Mouse (Mus musculus): ENCODE results near the gene Nuak1. TPM values are rescaled to one million over a fixed set of nuclear protein-coding genes. Genes with fewer than 3 reads are reported as not detected.

The Nuak1 gene
- polyA plus RNA-seq, 1 experiment from 2014 or later: 4.9 TPM

DNA sequence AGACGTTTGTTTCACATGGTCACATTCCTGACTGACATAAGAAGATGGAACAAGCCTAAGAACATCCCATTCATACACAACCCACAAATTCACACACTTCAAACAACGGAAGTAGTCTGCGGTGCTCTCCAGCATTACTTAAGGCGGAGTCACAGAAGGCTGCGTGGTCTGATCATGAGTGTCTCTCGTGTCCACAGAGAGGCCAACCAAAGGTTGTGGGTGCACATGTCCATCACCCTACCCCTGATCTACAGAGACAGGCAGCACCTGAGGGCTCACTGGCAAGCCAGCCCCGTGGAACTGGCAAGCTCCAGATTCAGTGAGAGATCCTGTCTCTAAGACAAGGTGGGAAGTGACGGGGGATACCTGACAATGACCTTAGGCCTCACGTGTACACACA, 47.0 kb downstream of the Nuak1 start:
- Histone ChIP-seq H3K27me3 (ENCODE audit: control insufficient read depth, insufficient read depth, low read length) (no peaks in the 10 kb centered on the region), H3K4me3 (ENCODE audit: low read depth, low read length) (no peak overlapping the region), H3K4me2 (ENCODE audit: low read depth, low read length) (no peak overlapping the region), H3K9me3 (ENCODE audit: control insufficient read depth, low read length) (no peaks in the 10 kb centered on the region), H3K27ac (ENCODE audit: low read depth, low read length) (no peak overlapping the region), H3K9ac (replicated peaks; ENCODE audit: low read depth, low read length) (no peak overlapping the region), H3K36me3 (ENCODE audit: control insufficient read depth, insufficient read depth, low read length) (no peaks in the 10 kb centered on the region), H3K4me1 (ENCODE audit: control insufficient read depth, insufficient read depth, low read length) (peaks cover 14% of the 10 kb centered on the region)
- ATAC-seq (ENCODE audit: low read depth): no peak
- WGBS: 78% methylated on average over 9 of the region's 9 CpGs

DNA sequence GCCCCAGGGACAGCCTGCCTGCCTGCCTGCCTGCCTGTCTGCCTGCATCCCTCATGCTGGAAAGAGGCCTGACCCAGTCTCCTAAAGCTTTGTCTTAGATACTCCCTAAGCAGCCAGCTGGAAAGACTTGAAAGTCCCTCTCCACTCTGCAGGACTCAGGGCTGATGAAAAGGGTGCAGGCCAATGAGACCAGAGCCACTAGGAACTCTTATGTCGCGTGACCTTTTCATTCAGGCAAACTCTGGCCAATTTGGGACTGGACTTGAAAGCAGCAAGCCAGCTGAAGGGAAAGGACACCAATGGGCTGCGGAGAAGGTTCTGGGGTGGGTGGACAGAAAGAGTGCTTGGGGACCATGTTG, 47.7 kb downstream of the Nuak1 start:
- no peak for ATAC-seq (ENCODE audit: low read depth)
- peaks cover 21% of the 10 kb centered on the region for H3K4me1 ChIP-seq (ENCODE audit: control insufficient read depth, insufficient read depth, low read length)

DNA sequence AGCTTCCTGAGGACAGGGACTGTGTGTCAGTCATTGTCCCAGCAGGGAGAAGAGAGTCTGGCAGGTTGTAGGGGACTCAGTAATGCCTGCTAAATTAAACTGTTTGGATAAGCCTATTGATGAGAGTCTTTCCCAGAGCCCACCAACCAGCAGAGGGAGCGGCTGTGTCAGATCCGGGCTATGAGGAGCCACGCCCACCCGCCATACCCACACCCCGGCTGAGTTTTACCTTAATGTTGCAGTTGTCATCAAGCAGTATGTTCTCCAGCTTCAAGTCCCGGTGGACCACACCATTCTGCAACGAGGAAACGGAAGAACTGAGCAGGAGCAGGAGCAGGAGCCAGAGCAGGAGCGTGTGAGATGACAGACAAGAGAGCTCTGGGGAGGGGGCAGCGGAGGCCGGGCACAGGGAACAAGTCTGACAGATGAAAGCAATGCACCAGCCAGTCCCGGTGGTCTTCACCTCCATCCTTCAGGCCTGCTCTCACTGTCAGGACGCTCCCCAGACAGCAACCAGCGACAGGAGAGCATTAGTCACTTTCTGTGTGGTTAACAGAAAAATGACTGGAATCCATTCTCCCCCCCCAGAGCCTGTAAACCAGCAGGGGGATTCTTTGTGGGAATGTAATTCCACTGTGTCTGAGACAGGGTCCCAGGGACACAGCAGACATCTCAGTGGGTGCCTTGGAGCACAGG, 48.2 kb downstream of the Nuak1 start:
- Histone ChIP-seq H3K9me3 (ENCODE audit: control insufficient read depth, low read length) (no peaks in the 10 kb centered on the region), H3K4me1 (ENCODE audit: control insufficient read depth, insufficient read depth, low read length) (peaks cover 26% of the 10 kb centered on the region), H3K4me2 (ENCODE audit: low read depth, low read length) (no peak overlapping the region), H3K27ac (ENCODE audit: low read depth, low read length) (0 out of 2 replicates have a peak overlapping the region, but pooled peaks have one; percentile 39), H3K4me3 (ENCODE audit: low read depth, low read length) (no peak overlapping the region), H3K9ac (replicated peaks; ENCODE audit: low read depth, low read length) (no peak overlapping the region), H3K27me3 (ENCODE audit: control insufficient read depth, insufficient read depth, low read length) (no peaks in the 10 kb centered on the region), H3K36me3 (ENCODE audit: control insufficient read depth, insufficient read depth, low read length) (no peaks in the 10 kb centered on the region)
- WGBS: 20% methylated on average over 14 of the region's 14 CpGs
- ATAC-seq (ENCODE audit: low read depth): peak; percentile 16; the same call in 1 of the 2 replicates

More for the DNA sequence above, 47.7 kb downstream of the Nuak1 start:
- Histone ChIP-seq H3K4me3 (ENCODE audit: low read depth, low read length) (no peak overlapping the region), H3K27me3 (ENCODE audit: control insufficient read depth, insufficient read depth, low read length) (no peaks in the 10 kb centered on the region), H3K36me3 (ENCODE audit: control insufficient read depth, insufficient read depth, low read length) (no peaks in the 10 kb centered on the region), H3K27ac (ENCODE audit: low read depth, low read length) (0 out of 2 replicates have a peak overlapping the region, but pooled peaks have one; percentile 39), H3K9me3 (ENCODE audit: control insufficient read depth, low read length) (no peaks in the 10 kb centered on the region), H3K4me2 (ENCODE audit: low read depth, low read length) (no peak overlapping the region), H3K9ac (replicated peaks; ENCODE audit: low read depth, low read length) (no peak overlapping the region)
- WGBS: 58% methylated on average over 3 of the region's 3 CpGs

DNA sequence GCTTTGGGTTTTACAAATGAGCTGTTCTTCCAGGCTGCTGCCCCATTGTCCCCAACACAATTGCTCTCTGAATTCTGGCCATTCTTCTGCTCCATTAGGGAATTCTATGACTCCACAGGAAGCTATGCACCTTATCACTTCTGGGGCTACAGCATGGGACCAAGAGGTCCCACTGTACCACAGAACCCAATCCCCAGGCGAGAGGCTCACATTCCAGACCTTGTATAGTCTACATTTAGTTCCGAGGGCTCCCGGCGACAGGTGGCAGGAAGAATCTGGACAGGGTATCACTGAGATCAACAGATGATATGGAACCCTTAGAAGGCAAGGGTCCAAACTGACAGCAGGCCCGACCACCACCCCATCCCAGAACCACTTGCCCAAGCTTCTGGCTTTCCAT, 50.7 kb downstream of the Nuak1 start:
- Histone ChIP-seq H3K4me1 (ENCODE audit: control insufficient read depth, insufficient read depth, low read length) (peaks cover 32% of the 10 kb centered on the region), H3K9ac (replicated peaks; ENCODE audit: low read depth, low read length) (no peak overlapping the region), H3K27me3 (ENCODE audit: control insufficient read depth, insufficient read depth, low read length) (no peaks in the 10 kb centered on the region), H3K4me3 (ENCODE audit: low read depth, low read length) (no peak overlapping the region), H3K9me3 (ENCODE audit: control insufficient read depth, low read length) (no peaks in the 10 kb centered on the region), H3K27ac (ENCODE audit: low read depth, low read length) (no peak overlapping the region), H3K36me3 (ENCODE audit: control insufficient read depth, insufficient read depth, low read length) (no peaks in the 10 kb centered on the region), H3K4me2 (ENCODE audit: low read depth, low read length) (no peak overlapping the region)
- no peak for ATAC-seq (ENCODE audit: low read depth)
- 60% methylated on average over 5 of the region's 5 CpGs for WGBS

DNA sequence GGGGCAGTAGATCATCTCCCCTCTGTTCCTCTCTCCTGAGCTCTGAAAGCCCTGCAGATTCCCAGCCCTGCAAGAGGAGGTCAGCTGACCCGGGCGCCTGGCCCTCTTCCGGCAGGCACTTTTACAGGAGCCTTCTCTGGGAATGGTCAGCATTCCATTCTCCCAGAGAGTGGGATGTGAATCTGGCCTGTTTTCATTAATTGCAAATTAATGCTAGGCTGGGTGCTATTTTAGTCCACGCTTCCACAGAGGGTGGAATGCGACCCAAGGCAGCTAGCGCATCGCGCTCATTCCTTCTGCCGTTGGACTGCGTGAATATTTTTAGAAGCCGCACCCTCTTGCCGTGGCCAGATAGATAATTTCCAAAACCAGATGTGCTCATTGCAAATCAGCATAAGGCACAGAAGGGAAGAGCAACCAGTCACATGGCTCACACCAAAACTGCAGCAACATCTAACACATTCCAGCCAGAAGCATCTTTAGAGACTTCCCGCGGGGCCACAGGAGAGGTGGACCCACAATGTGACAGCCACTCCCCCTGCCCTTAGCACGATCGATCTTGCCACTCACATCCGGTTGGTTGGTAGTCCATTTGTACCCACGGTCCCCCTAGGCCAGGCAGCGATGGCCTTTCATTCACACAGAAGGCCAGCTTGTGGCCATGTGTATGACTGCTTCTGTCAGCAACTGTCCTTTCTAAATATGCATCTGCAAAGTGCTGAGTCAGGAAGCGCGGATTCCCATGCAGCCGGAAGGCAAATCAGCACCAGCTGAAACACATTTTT, 51.8 kb downstream of the Nuak1 start:
- no peaks in the 10 kb centered on the region for H3K36me3 ChIP-seq (ENCODE audit: control insufficient read depth, insufficient read depth, low read length)
- H3K4me3 ChIP-seq (ENCODE audit: low read depth, low read length): no peak overlapping the region
- H3K27me3 ChIP-seq (ENCODE audit: control insufficient read depth, insufficient read depth, low read length): no peaks in the 10 kb centered on the region
- H3K9ac ChIP-seq (replicated peaks; ENCODE audit: low read depth, low read length): no peak overlapping the region
- 39% methylated on average over 22 of the region's 22 CpGs for WGBS
- peak overlapping the region; percentile 52 for H3K27ac ChIP-seq (ENCODE audit: low read depth, low read length)
- H3K4me2 ChIP-seq (ENCODE audit: low read depth, low read length): peak overlapping the region; percentile 8; the same call in 1 of the 2 replicates
- H3K9me3 ChIP-seq (ENCODE audit: control insufficient read depth, low read length): no peaks in the 10 kb centered on the region
- ATAC-seq (ENCODE audit: low read depth): 0 out of 2 replicates have a peak, but pooled peaks have one; percentile 15
- H3K4me1 ChIP-seq (ENCODE audit: control insufficient read depth, insufficient read depth, low read length): peaks cover 32% of the 10 kb centered on the region

DNA sequence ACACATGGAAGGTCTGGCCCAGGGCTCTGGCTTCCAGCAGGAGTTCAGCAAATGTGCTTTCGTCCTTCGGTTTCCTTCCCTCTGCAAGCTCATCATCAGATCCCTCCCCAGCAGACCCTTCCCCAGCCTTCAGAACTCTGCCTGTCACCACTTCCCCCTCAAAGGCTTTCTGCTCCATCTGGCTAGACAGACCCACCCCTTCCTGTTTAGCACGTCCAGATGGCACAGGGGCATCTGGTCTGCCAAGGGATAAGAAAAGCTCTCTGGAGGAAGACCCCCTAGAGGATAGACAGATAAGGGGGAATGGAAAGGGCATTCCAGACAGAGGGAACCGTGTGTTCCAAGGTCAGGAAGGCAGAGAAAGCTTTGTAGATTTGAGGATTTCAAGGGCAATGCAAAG, 53.1 kb downstream of the Nuak1 start:
- ATAC-seq (ENCODE audit: low read depth): no peak
- Histone ChIP-seq H3K4me2 (ENCODE audit: low read depth, low read length) (no peak overlapping the region), H3K9ac (replicated peaks; ENCODE audit: low read depth, low read length) (no peak overlapping the region), H3K4me3 (ENCODE audit: low read depth, low read length) (no peak overlapping the region), H3K27me3 (ENCODE audit: control insufficient read depth, insufficient read depth, low read length) (no peaks in the 10 kb centered on the region), H3K4me1 (ENCODE audit: control insufficient read depth, insufficient read depth, low read length) (peaks cover 30% of the 10 kb centered on the region), H3K9me3 (ENCODE audit: control insufficient read depth, low read length) (no peaks in the 10 kb centered on the region), H3K27ac (ENCODE audit: low read depth, low read length) (no peak overlapping the region), H3K36me3 (ENCODE audit: control insufficient read depth, insufficient read depth, low read length) (no peaks in the 10 kb centered on the region)
- 32% methylated on average over 4 of the region's 4 CpGs for WGBS

DNA sequence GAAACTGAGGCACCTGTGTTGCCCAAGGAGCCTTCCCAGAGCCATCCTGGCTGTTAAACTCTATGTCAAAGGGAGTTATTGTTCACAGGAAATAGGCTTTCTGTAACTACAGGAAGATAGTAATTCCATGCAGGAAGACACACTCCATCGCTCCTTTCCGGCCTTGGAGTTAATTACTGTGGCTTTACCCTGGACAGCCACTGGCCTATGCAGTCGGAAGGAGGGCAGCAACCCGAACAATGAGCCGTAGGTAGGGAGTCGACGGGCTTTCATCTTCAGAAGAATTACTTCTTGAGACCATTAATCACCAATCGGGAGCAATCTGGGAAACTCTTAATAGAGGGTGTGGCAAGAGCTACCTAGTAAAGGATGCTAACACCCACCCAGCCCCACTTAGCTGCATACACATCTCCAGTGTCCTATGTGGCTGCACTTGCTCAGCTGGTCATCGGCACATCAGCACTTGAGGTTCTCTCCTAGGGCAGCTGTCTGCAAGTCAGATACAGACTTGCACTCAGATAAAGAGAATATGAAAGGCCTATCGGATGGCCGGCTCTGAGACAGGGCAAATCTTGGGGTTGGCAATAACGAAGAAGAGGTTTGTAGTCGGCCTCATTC, 53.7 kb downstream of the Nuak1 start:
- ATAC-seq (ENCODE audit: low read depth): no peak
- no peaks in the 10 kb centered on the region for H3K27me3 ChIP-seq (ENCODE audit: control insufficient read depth, insufficient read depth, low read length)
- no peak overlapping the region for H3K4me2 ChIP-seq (ENCODE audit: low read depth, low read length)
- 43% methylated on average over 13 of the region's 13 CpGs for WGBS
- no peaks in the 10 kb centered on the region for H3K36me3 ChIP-seq (ENCODE audit: control insufficient read depth, insufficient read depth, low read length)
- H3K27ac ChIP-seq (ENCODE audit: low read depth, low read length): no peak overlapping the region
- peaks cover 28% of the 10 kb centered on the region for H3K4me1 ChIP-seq (ENCODE audit: control insufficient read depth, insufficient read depth, low read length)
- no peak overlapping the region for H3K4me3 ChIP-seq (ENCODE audit: low read depth, low read length)
- no peak overlapping the region for H3K9ac ChIP-seq (replicated peaks; ENCODE audit: low read depth, low read length)
- H3K9me3 ChIP-seq (ENCODE audit: control insufficient read depth, low read length): no peaks in the 10 kb centered on the region

DNA sequence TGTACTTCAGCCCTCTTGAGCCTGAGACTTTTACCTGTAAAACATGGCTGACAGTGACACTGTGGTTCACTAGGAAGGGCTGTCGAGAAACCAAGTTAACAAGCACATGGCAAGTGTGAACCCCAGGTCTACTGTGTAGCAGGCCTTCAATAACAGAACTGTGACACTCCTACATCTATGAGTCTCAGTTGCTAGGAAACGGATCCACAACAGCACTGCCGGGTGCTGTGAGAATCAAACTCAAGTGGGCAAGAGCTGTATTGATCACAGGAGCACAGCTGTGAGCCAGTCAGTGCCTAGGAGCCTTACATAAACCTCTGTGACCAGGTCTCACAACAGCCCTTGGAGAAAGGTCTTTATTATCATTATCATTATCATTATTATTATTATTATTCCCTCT, 54.2 kb downstream of the Nuak1 start:
- no peaks in the 10 kb centered on the region for H3K27me3 ChIP-seq (ENCODE audit: control insufficient read depth, insufficient read depth, low read length)
- no peak overlapping the region for H3K4me3 ChIP-seq (ENCODE audit: low read depth, low read length)
- H3K9me3 ChIP-seq (ENCODE audit: control insufficient read depth, low read length): no peaks in the 10 kb centered on the region
- H3K27ac ChIP-seq (ENCODE audit: low read depth, low read length): no peak overlapping the region
- H3K9ac ChIP-seq (replicated peaks; ENCODE audit: low read depth, low read length): no peak overlapping the region
- H3K4me1 ChIP-seq (ENCODE audit: control insufficient read depth, insufficient read depth, low read length): peaks cover 28% of the 10 kb centered on the region
- H3K36me3 ChIP-seq (ENCODE audit: control insufficient read depth, insufficient read depth, low read length): no peaks in the 10 kb centered on the region
- peak; percentile 12; the same call in 1 of the 2 replicates for ATAC-seq (ENCODE audit: low read depth)
- 42% methylated on average over 3 of the region's 3 CpGs for WGBS
- no peak overlapping the region for H3K4me2 ChIP-seq (ENCODE audit: low read depth, low read length)

DNA sequence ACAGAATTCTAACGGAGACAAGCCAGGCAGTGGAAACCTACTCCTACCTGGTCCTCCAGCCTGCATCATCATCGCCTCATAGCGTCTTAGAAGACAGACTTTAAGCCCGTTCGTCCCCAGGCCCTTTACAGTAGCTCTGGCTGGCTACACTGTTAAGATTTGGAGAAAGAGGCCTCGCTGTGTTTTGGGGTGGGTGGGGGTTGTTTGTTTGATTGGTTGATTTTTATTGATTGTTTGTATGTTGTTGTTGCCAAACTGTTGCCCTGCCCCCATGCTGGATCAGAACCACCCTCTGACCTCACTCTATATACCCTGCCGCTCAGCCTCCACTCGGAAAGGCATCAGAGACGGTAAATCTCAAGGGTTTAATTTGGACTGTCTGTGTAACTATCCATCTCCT, 55.6 kb downstream of the Nuak1 start:
- Histone ChIP-seq H3K27ac (ENCODE audit: low read depth, low read length) (no peak overlapping the region), H3K27me3 (ENCODE audit: control insufficient read depth, insufficient read depth, low read length) (no peaks in the 10 kb centered on the region), H3K4me1 (ENCODE audit: control insufficient read depth, insufficient read depth, low read length) (peaks cover 28% of the 10 kb centered on the region), H3K4me2 (ENCODE audit: low read depth, low read length) (no peak overlapping the region), H3K9ac (replicated peaks; ENCODE audit: low read depth, low read length) (no peak overlapping the region), H3K36me3 (ENCODE audit: control insufficient read depth, insufficient read depth, low read length) (no peaks in the 10 kb centered on the region), H3K4me3 (ENCODE audit: low read depth, low read length) (no peak overlapping the region), H3K9me3 (ENCODE audit: control insufficient read depth, low read length) (no peaks in the 10 kb centered on the region)
- ATAC-seq (ENCODE audit: low read depth): no peak
- WGBS: 69% methylated on average over 9 of the region's 9 CpGs
